Mouse (Mus musculus): ENCODE data around the gene Umodl1. TPM values are rescaled to one million over a fixed set of nuclear protein-coding genes. Genes with fewer than 3 reads are reported as not detected.

The Umodl1 gene
- total and polyA plus RNA-seq, 3 experiments: not detected

DNA sequence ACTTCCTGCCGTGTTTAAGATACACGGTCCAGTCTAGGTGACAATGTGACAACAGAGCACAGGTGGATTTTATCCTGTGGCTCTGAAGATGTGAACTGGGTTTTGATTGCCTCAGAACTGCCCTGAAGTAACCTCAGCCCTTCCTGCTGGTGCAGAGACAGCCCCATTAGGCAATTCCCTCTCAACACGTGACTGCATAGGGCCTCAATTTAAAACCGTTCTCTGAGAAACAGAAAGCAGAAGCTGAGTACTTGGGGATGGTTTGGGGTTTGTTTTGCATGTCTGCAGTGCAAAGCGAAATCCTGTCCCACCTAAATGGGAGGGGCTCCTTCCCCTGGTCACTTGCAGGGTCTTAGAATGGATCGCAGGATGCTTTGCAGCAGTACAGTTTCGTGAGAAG is 85.2 kb downstream of the Umodl1 start (continued):
- TF ChIP-seq ZMIZ1 (IDR thresholded peaks at IDR 0.05; ENCODE audit: low read depth, low read length): no peak
- peak; percentile 29; the same call in 1 of the 2 replicates for TF ChIP-seq ELF1 (IDR thresholded peaks at IDR 0.05; ENCODE audit: low read depth, low read length)
- TF ChIP-seq HCFC1 (IDR thresholded peaks at IDR 0.05; ENCODE audit: low read depth, low read length): 0 out of 2 replicates have a peak, but pooled peaks have one; percentile 39
- TF ChIP-seq JUND (IDR thresholded peaks at IDR 0.05; ENCODE audit: low read depth, low read length): no peak
- TF ChIP-seq MAZ (IDR thresholded peaks at IDR 0.05; ENCODE audit: low read depth, low read length): no peak
- no peak for TF ChIP-seq POLR2AphosphoS5 (IDR thresholded peaks at IDR 0.05; ENCODE audit: borderline replicate concordance, low read depth, low read length)
- TF ChIP-seq MEF2A (IDR thresholded peaks at IDR 0.05; ENCODE audit: extremely low read depth, insufficient replicate concordance, low read depth, low read length, poor library complexity, severe bottlenecking): no peak
- no peak for TF ChIP-seq ZKSCAN1 (IDR thresholded peaks at IDR 0.05; ENCODE audit: low read depth, low read length)
- TF ChIP-seq MXI1 (IDR thresholded peaks at IDR 0.05; ENCODE audit: low read depth, low read length): peak; percentile 85

GRCm38 (mm10) chr17:31040421-31040820 is 86.0 kb downstream of the Umodl1 start:
- no peak overlapping the region for H3K4me3 ChIP-seq (ENCODE audit: control insufficient read depth in 1 of 2, insufficient read depth in 1 of 2, low read depth in 2 of 2, low read length in 2 of 2)

DNA sequence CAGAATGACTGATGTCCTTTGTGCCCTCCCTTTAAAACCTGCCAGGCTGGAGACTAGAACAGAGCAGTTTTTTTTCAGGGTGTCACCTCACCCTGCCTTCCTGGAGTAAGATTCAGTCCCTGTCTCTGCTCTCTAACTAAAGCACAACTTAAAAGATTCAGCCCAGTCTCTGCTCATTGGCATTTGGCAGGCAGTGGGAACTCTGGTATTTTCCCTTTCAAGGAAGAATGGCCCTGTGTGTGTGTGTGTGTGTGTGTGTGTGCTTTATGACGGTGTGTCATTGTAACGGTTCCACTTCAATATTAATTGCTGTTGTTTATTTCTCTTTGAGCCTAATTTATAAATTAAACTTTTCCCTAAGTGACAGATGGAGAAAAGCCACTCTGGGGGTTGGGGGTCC is 88.3 kb downstream of the Umodl1 start:
- H3K4me1 ChIP-seq (ENCODE audit: control insufficient read depth in 1 of 2, insufficient read depth in 2 of 2, low read length in 2 of 2): peaks cover 19 to 26% of the 10 kb centered on the region in 2 experiments
- H3K79me2 ChIP-seq (ENCODE audit: control insufficient read depth, insufficient read depth, low read length, poor library complexity): no peaks in the 10 kb centered on the region
- H3K9me3 ChIP-seq (replicated peaks; ENCODE audit: insufficient read depth, low read length): no peaks in the 10 kb centered on the region
- no peak overlapping the region for H3K4me3 ChIP-seq (ENCODE audit: control insufficient read depth in 1 of 2, insufficient read depth in 1 of 2, low read depth in 2 of 2, low read length in 2 of 2)
- no peak for TF ChIP-seq NRF1 (IDR thresholded peaks at IDR 0.05; ENCODE audit: insufficient read depth, low read depth, low read length, poor library complexity, severe bottlenecking)
- no peak for TF ChIP-seq POLR2AphosphoS2 (IDR thresholded peaks at IDR 0.05; ENCODE audit: low read length)
- no peak for TF ChIP-seq HCFC1 (IDR thresholded peaks at IDR 0.05; ENCODE audit: low read depth, low read length)
- no peak for TF ChIP-seq POLR2A (IDR thresholded peaks at IDR 0.05; ENCODE audit: control insufficient read depth in 1 of 2, insufficient read depth in 1 of 2, low read depth in 1 of 2, low read length in 2 of 2, poor library complexity in 1 of 2)
- no peak for TF ChIP-seq TBP (IDR thresholded peaks at IDR 0.05; ENCODE audit: low read depth, low read length)
- no peak for TF ChIP-seq MAFK (IDR thresholded peaks at IDR 0.05; ENCODE audit: borderline replicate concordance, low read depth, low read length)
- no peak for TF ChIP-seq ZC3H11A (IDR thresholded peaks at IDR 0.05; ENCODE audit: low read depth, low read length)
- no peak for TF ChIP-seq ELF1 (IDR thresholded peaks at IDR 0.05; ENCODE audit: low read depth, low read length)
- no peak for TF ChIP-seq UBTF (IDR thresholded peaks at IDR 0.05; ENCODE audit: borderline replicate concordance, insufficient read depth, low read depth, low read length)
- no peak for TF ChIP-seq SIN3A (IDR thresholded peaks at IDR 0.05; ENCODE audit: low read length)
- no peak for TF ChIP-seq RCOR1 (IDR thresholded peaks at IDR 0.05; ENCODE audit: low read depth, low read length)
- TF ChIP-seq CHD2 (IDR thresholded peaks at IDR 0.05; ENCODE audit: low read length): no peak
- no peak for TF ChIP-seq KAT2A (conservative IDR thresholded peaks at IDR 0.05; ENCODE audit: low read depth, low read length)
- no peaks in the 10 kb centered on the region for H3K27me3 ChIP-seq (ENCODE audit: control insufficient read depth in 1 of 2, insufficient read depth in 2 of 2, low read length in 2 of 2)
- no peak for DNase-seq (ENCODE audit: low read depth, low spot score)
- H3K27ac ChIP-seq (ENCODE audit: control insufficient read depth, low read depth, low read length): no peak overlapping the region
- peaks cover 0 to 27% of the 10 kb centered on the region in 2 experiments; a peak in 2 of 4 replicates for H3K36me3 ChIP-seq (ENCODE audit: control insufficient read depth in 1 of 2, insufficient read depth in 2 of 2, low read length in 2 of 2)
- H3K9ac ChIP-seq (ENCODE audit: control insufficient read depth, low read depth, low read length, poor library complexity, severe bottlenecking): no peak overlapping the region

More at GRCm38 (mm10) chr17:31040421-31040820, 86.0 kb downstream of the Umodl1 start:
- peaks cover 0 to 30% of the 10 kb centered on the region in 2 experiments; a peak in 2 of 4 replicates for H3K36me3 ChIP-seq (ENCODE audit: control insufficient read depth in 1 of 2, insufficient read depth in 2 of 2, low read length in 2 of 2)
- no peaks in the 10 kb centered on the region for H3K9me3 ChIP-seq (replicated peaks; ENCODE audit: insufficient read depth, low read length)
- H3K4me1 ChIP-seq (ENCODE audit: control insufficient read depth in 1 of 2, insufficient read depth in 2 of 2, low read length in 2 of 2): peaks cover 19 to 35% of the 10 kb centered on the region in 2 experiments
- TF ChIP-seq ETS1 (IDR thresholded peaks at IDR 0.05; ENCODE audit: low read depth, low read length) (no peak), USF1 (IDR thresholded peaks at IDR 0.05; ENCODE audit: low read depth, low read length) (peak; percentile 44; the same call in 1 of the 2 replicates), MAFK (IDR thresholded peaks at IDR 0.05; ENCODE audit: borderline replicate concordance, low read depth, low read length) (no peak), NRF1 (IDR thresholded peaks at IDR 0.05; ENCODE audit: insufficient read depth, low read depth, low read length, poor library complexity, severe bottlenecking) (no peak), USF2 (IDR thresholded peaks at IDR 0.05; ENCODE audit: borderline replicate concordance in 1 of 2, insufficient read depth in 1 of 2, low read depth in 1 of 2, low read length in 2 of 2) (no peak), RAD21 (IDR thresholded peaks at IDR 0.05; ENCODE audit: low read depth, low read length) (no peak), SIN3A (IDR thresholded peaks at IDR 0.05; ENCODE audit: low read length) (no peak), SMC3 (IDR thresholded peaks at IDR 0.05; ENCODE audit: low read depth, low read length) (no peak), CHD2 (IDR thresholded peaks at IDR 0.05; ENCODE audit: low read length) (no peak), MAZ (IDR thresholded peaks at IDR 0.05; ENCODE audit: low read depth, low read length) (no peak), GABPA (IDR thresholded peaks at IDR 0.05; ENCODE audit: low read depth, low read length) (no peak), TBP (IDR thresholded peaks at IDR 0.05; ENCODE audit: low read depth, low read length) (no peak), POLR2AphosphoS2 (IDR thresholded peaks at IDR 0.05; ENCODE audit: low read length) (no peak), E2F4 (IDR thresholded peaks at IDR 0.05; ENCODE audit: borderline replicate concordance, low read depth, low read length) (no peak), POLR2A (IDR thresholded peaks at IDR 0.05; ENCODE audit: control insufficient read depth in 1 of 2, insufficient read depth in 1 of 2, low read depth in 1 of 2, low read length in 2 of 2, poor library complexity in 1 of 2) (no peak), ZNF384 (IDR thresholded peaks at IDR 0.05; ENCODE audit: low read depth, low read length) (0 out of 2 replicates have a peak, but pooled peaks have one; percentile 7), BHLHE40 (IDR thresholded peaks at IDR 0.05; ENCODE audit: borderline replicate concordance, low read depth, low read length) (no peak), TCF12 (IDR thresholded peaks at IDR 0.05; ENCODE audit: low read depth, low read length) (no peak)
- no peak overlapping the region for H3K9ac ChIP-seq (ENCODE audit: control insufficient read depth, low read depth, low read length, poor library complexity, severe bottlenecking)
- DNase-seq (ENCODE audit: low read depth, low spot score): no peak
- H3K27me3 ChIP-seq (ENCODE audit: control insufficient read depth in 1 of 2, insufficient read depth in 2 of 2, low read length in 2 of 2): no peaks in the 10 kb centered on the region
- H3K79me2 ChIP-seq (ENCODE audit: control insufficient read depth, insufficient read depth, low read length, poor library complexity): no peaks in the 10 kb centered on the region
- peak overlapping the region; percentile 76 for H3K27ac ChIP-seq (ENCODE audit: control insufficient read depth, low read depth, low read length)

Data from MEL (cell line).